Mouse (Mus musculus) lung, adult 2 months (tissue): ENCODE data around the gene Zfp663.

ENCODE experiments used
- CTCF ChIP-seq: fragments of 200-500 bp; IDR thresholded peaks from 2 replicates; pipeline ENCODE4 v1.5.1; 2011; ENCODE audit warnings: mild to moderate bottlenecking, low read length, control low read depth; ENCODE audit not compliant: insufficient read depth
- POLR2A ChIP-seq: fragments of 200-500 bp; IDR thresholded peaks from 2 replicates; pipeline ENCODE4 v1.6.1; 2011; ENCODE audit warnings: low read depth, mild to moderate bottlenecking, control low read depth, low read length, borderline replicate concordance; ENCODE audit errors: extremely low read depth

DNA sequence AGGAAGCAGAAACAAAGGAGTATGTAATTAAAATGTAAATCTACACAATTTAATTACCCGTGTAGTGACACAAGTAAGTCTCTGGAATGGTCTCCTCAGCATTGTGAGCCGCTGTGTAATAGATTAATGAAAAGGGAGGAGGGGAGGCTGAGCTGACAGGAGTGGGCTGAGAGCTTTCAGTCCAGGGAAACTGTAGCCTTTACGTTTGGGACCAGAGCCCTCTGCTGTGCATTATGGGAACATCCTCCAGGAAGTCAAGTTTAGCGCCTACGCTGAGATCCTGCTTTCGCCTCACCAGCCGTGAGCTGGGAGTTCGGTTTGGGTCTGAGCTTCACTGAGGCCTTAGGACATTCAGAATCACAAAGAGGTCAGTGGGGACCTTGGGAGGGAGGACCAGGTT, 19.1 kb downstream of the Zfp663 start:
- TF ChIP-seq CTCF: no peak
- no peak for TF ChIP-seq POLR2A
